Mouse (Mus musculus) lung, embryonic 14.5 days (tissue): ENCODE measurements around the gene Cyp1a2. TPM values are rescaled to one million over a fixed set of nuclear protein-coding genes. Genes with fewer than 3 reads are reported as not detected.

Experiments used
- ATAC-seq: fragments of 200-750 bp; cut with Nextera tagmentation; 2 replicates; pipeline ENCODE4 v1.8.0; 2017; ENCODE audit warnings: mild to moderate bottlenecking, moderate TSS enrichment, moderate library complexity; ENCODE audit not compliant: insufficient read depth
- DNase-seq: peaks from one replicate; pipeline ENCODE4 v3.0.0-alpha.2; 2015
- H3K27ac ChIP-seq: fragments of 300-500 bp; sonication (generic); 2 replicates; pipeline ENCODE4 v1.5.1; 2014; ENCODE audit warnings: low read depth, mild to moderate bottlenecking, moderate library complexity
- H3K27me3 ChIP-seq: fragments of 300-500 bp; sonication (generic); 2 replicates; pipeline ENCODE4 v1.6.1; 2014; ENCODE audit warnings: low read length, control low read depth; ENCODE audit not compliant: insufficient read depth
- H3K36me3 ChIP-seq: fragments of 300-500 bp; sonication (generic); 2 replicates; pipeline ENCODE4 v1.6.1; 2014; ENCODE audit warnings: control low read depth; ENCODE audit not compliant: insufficient read depth
- H3K4me1 ChIP-seq: fragments of 300-500 bp; sonication (generic); 2 replicates; pipeline ENCODE4 v1.6.1; 2014; ENCODE audit warnings: antibody characterized with exemption, control low read depth; ENCODE audit not compliant: insufficient read depth
- H3K4me2 ChIP-seq: fragments of 300-500 bp; sonication (generic); 2 replicates; pipeline ENCODE4 v1.6.1; 2014; ENCODE audit warnings: mild to moderate bottlenecking
- H3K4me3 ChIP-seq: fragments of 300-500 bp; sonication (generic); 2 replicates; pipeline ENCODE4 v1.5.1; 2014; ENCODE audit warnings: low read depth, low read length
- H3K9ac ChIP-seq: fragments of 300-500 bp; sonication (generic); 2 replicates; pipeline ENCODE4 v1.6.1; 2014
- H3K9me3 ChIP-seq: fragments of 300-500 bp; sonication (generic); 2 replicates; pipeline ENCODE4 v1.6.1; 2016; ENCODE audit warnings: low read depth, low read length, control low read depth
- CTCF ChIP-seq: IDR thresholded peaks from 2 replicates; pipeline ENCODE4 v1.5.1; 2016; ENCODE audit warnings: antibody characterized with exemption, low read depth
- WGBS: fragments of 180-500 bp; shearing (Covaris S2); extraction: QIAGEN DNeasy Blood & Tissue Kit; methylation state at CpG from one replicate; pipeline ENCODE4 v1.1.7; 2014; 5-methylcytosine and 5-hydroxymethylcytosine counted together
- polyA plus RNA-seq: library from polyadenylated mRNA; unstranded; fragments of >200 nt; fragmentation: Nextera tagmentation; extraction: Ambion mirVana; gene quantifications from 2 replicates; pipeline ENCODE4 v1.2.1, GENCODE M21; 2014

The Cyp1a2 gene
- polyA plus RNA-seq, 1 experiment from 2014 or later: not detected

- Histone ChIP-seq H3K4me3 (no peak overlapping the region), H3K27me3 (no peaks in the 10 kb centered on the region), H3K27ac (no peak overlapping the region), H3K9ac (no peak overlapping the region), H3K4me1 (peaks cover 15% of the 10 kb centered on the region), H3K9me3 (no peaks in the 10 kb centered on the region), H3K36me3 (peaks cover 38% of the 10 kb centered on the region), H3K4me2 (no peak overlapping the region)
- TF ChIP-seq CTCF: peak; percentile 25
- ATAC-seq (no peak), DNase-seq (no peak)
- WGBS: 24% methylated on average over 4 of the region's 4 CpGs
Measured at GRCm38 (mm10) chr9:57633481-57634024, 50.0 kb downstream of the Cyp1a2 start.

DNA sequence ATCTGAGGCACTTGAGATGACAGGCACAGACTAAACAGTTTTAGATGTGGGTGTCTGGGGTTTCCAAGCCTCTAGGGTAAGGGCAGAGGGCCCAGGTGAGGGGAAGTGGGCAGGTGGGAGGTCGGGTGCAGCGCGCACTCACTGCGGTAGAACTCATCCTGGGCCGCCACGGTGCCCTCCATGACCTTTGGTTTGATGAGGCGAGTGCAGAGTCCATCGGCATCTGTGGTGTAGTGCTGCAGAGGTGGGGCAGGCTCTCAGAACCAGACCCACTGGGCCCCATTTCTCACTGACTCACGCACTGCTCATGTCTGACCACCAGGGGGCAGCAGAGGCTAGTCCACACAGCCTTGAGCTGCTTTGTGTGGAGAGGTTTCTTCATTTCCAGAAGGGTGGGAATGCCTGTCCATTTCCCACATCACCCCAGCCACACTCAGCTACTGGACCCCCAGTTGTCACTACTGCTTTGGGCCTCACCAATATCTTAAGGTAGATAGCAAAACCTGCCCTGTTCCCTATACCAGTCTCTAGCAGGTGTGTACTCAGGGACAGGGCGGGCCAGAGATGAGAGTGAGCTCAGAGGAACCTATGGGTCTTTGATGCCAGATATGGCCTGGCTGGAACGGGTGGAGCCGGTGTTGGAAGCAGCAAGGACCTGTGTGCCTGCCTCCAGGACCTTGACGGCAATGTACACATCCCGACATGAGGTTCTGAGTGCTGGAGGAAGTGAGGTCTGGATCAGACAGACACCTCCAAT lies 54.2 kb downstream of the Cyp1a2 start:
- ATAC-seq (peak; percentile 76), DNase-seq (peak; percentile 89)
- no peak overlapping the region for H3K9ac ChIP-seq
- no peaks in the 10 kb centered on the region for H3K4me1 ChIP-seq
- peak; percentile 99 for TF ChIP-seq CTCF
- peaks cover 81% of the 10 kb centered on the region for H3K36me3 ChIP-seq
- no peak overlapping the region for H3K4me2 ChIP-seq
- H3K27ac ChIP-seq: no peak overlapping the region
- 61% methylated on average over 14 of the region's 14 CpGs for WGBS
- H3K9me3 ChIP-seq: no peaks in the 10 kb centered on the region
- no peak overlapping the region for H3K4me3 ChIP-seq
- no peaks in the 10 kb centered on the region for H3K27me3 ChIP-seq

- no peak for DNase-seq
- WGBS: 86% methylated on average over 12 of the region's 12 CpGs
- H3K36me3 ChIP-seq: peaks cover 84% of the 10 kb centered on the region
- no peak overlapping the region for H3K4me2 ChIP-seq
- no peaks in the 10 kb centered on the region for H3K4me1 ChIP-seq
- no peaks in the 10 kb centered on the region for H3K9me3 ChIP-seq
- ATAC-seq: peak; percentile 9; the same call in 1 of the 2 replicates
- H3K4me3 ChIP-seq: no peak overlapping the region
- TF ChIP-seq CTCF: no peak
- no peak overlapping the region for H3K27ac ChIP-seq
- H3K9ac ChIP-seq: no peak overlapping the region
- H3K27me3 ChIP-seq: no peaks in the 10 kb centered on the region
Measured at GRCm38 (mm10) chr9:57628717-57629116, 54.8 kb downstream of the Cyp1a2 start.

DNA sequence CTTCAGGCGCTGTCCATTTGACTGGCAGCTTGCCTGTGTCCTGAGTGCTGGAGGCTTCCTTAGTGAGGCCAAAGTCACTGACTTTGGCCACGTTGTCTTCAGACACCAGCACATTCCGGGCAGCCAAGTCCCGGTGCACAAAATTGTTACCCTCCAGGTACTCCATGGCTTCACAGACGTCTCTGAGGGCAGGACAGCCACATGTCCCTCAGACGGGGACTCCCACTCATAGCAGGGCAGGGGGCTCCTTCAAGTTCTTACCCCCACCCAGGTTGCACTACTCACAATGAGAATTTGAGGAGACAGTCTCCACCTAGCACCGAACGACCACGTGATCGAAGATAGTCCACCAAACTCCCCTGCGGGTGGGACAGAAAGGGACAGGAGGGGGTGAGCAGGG lies 55.6 kb downstream of the Cyp1a2 start:
- 87% methylated on average over 11 of the region's 11 CpGs for WGBS
- Histone ChIP-seq H3K36me3 (peaks cover 82% of the 10 kb centered on the region), H3K9me3 (no peaks in the 10 kb centered on the region), H3K4me3 (no peak overlapping the region), H3K27me3 (no peaks in the 10 kb centered on the region), H3K9ac (no peak overlapping the region), H3K4me1 (no peaks in the 10 kb centered on the region), H3K27ac (no peak overlapping the region), H3K4me2 (no peak overlapping the region)
- no peak for DNase-seq
- ATAC-seq: no peak
- no peak for TF ChIP-seq CTCF

DNA sequence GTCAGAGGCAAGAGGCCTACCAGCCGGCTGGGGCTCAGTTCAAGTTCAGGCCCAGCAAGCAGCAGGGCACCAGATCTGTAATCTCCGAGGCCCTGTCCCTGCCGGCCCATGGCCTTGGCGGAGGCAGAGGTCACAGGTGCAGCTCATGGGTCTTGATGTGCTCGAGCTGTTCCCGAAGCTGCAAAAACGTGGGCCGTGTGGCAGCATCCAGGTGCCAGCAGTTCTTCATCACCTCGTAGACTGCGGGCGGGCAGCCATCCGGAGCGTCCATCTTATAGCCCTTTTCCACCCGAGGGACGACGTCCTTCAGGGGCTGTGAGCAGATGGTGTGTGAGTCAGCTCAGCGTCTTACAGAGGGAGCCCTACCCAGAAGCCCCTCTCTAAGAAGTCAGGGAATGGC lies 56.3 kb downstream of the Cyp1a2 start:
- Histone ChIP-seq H3K27me3 (no peaks in the 10 kb centered on the region), H3K27ac (no peak overlapping the region), H3K4me1 (no peaks in the 10 kb centered on the region), H3K9ac (no peak overlapping the region), H3K4me2 (no peak overlapping the region), H3K9me3 (no peaks in the 10 kb centered on the region), H3K4me3 (no peak overlapping the region), H3K36me3 (peaks cover 79% of the 10 kb centered on the region)
- ATAC-seq (no peak), DNase-seq (no peak)
- TF ChIP-seq CTCF: no peak
- 84% methylated on average over 17 of the region's 17 CpGs for WGBS

Other genes with a start within 250 kb of the Cyp1a2 start
- 22.5 and 23.7 TPM in 2 replicates for gene Ppcdc, start 243.6 kb downstream of the Cyp1a2 start, polyA plus RNA-seq
- 4.4 and 4.9 TPM in 2 replicates for gene Scamp5, start 215.6 kb downstream of the Cyp1a2 start, polyA plus RNA-seq
- 2.3 and 2.4 TPM in 2 replicates for gene Rpp25, start 179.7 kb downstream of the Cyp1a2 start, polyA plus RNA-seq
- gene Cox5a, start 162.4 kb downstream of the Cyp1a2 start, polyA plus RNA-seq: 527 and 554 TPM in 2 replicates
- gene Fam219b, start 146.2 kb downstream of the Cyp1a2 start, polyA plus RNA-seq: 20.2 and 22.4 TPM in 2 replicates
- gene Mpi, start 130.9 kb downstream of the Cyp1a2 start, polyA plus RNA-seq: 35.1 and 38.1 TPM in 2 replicates
- 54.2 and 55.6 TPM in 2 replicates for gene Scamp2, start 122.8 kb downstream of the Cyp1a2 start, polyA plus RNA-seq
- 8.0 and 10.6 TPM in 2 replicates for gene Ulk3, start 94.3 kb downstream of the Cyp1a2 start, polyA plus RNA-seq
- gene Cplx3, start 77.4 kb downstream of the Cyp1a2 start, polyA plus RNA-seq: not detected in 2 replicates
- gene Lman1l, start 62.9 kb downstream of the Cyp1a2 start, polyA plus RNA-seq: not detected in 2 replicates
- 23.6 and 28.7 TPM in 2 replicates for gene Csk, start 30.1 kb downstream of the Cyp1a2 start, polyA plus RNA-seq
- gene Cyp1a1, start 4.2 kb upstream of the Cyp1a2 start, polyA plus RNA-seq: not detected in 2 replicates
- 24.0 and 24.9 TPM in 2 replicates for gene Edc3, start 24.8 kb upstream of the Cyp1a2 start, polyA plus RNA-seq
- gene Clk3, start 82.2 kb upstream of the Cyp1a2 start, polyA plus RNA-seq: 58.1 and 72.7 TPM in 2 replicates
- 4.7 and 4.9 TPM in 2 replicates for gene Arid3b, start 153.1 kb upstream of the Cyp1a2 start, polyA plus RNA-seq
- 101 and 107 TPM in 2 replicates for gene Ubl7, start 227.3 kb upstream of the Cyp1a2 start, polyA plus RNA-seq